Mouse (Mus musculus): ENCODE measurements at regions not wholly inside any gene's neighbourhood (a gene's known extent, or its start where the extent isn't known, plus 50 kb on each side); places are given as distances from the start of the nearest gene placed in this dataset.

DNA sequence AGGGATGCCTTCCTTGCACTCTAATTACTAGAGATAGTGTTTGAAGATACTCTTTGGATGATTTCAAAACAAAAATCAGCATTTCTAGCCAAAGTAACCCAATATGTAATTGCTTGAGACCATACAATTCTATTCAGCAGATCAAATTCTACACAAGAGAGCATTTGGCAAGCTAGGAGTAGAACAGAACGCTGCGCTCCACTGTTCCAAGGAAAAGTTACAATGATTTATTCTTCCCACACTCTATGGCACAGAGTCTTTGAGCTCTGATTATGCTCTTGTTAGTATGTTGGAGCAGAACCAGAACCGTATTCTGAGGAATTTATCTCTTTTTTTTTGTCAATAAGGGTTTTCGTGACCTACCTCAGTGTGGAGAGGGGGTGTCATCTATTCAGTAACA lies 130.2 kb upstream of the Itga1 start:
- DNase-seq (ENCODE audit: low read depth) = no peak

DNA sequence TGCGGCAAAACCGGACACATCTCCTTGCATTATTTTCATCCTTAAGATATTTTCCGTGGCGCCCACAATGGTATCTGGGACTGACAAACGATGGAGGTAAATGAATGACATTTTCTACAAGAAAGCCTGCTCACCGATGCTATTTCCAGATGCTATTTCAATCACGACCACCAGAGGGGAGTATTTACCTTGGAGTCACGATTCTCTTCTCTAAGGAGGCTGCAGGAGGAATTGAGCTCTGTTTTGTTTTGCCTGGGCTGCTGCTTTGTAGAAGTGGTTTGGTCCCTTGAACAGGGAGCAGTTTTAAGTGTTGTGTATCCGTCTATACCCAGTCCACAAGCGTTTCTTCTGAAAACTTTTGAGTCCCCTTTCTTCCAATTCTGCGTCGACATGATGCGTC lies 128.7 kb upstream of the Itga1 start:
- DNase-seq (ENCODE audit: low read depth) = peak; percentile 71

DNA sequence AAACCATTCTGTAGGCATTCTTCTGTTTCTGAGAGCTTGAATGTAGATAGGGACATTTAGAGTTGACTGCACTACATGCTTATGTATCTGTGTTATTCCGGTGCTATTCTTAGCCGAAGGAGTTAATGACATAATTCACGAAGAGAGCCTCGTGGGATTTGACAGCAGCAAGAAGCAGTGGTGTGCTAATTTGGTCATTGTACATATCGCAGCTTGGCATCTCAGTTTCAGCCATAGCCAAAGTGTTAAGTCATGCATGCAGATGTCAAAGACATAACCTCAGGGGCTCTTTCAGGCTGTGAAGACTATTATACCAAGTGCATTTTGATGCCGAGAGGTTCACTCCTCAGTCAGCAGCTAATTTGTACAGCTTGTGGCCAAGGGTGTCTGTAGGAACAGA lies 125.1 kb upstream of the Itga1 start:
- no peak for DNase-seq (ENCODE audit: low read depth)

DNA sequence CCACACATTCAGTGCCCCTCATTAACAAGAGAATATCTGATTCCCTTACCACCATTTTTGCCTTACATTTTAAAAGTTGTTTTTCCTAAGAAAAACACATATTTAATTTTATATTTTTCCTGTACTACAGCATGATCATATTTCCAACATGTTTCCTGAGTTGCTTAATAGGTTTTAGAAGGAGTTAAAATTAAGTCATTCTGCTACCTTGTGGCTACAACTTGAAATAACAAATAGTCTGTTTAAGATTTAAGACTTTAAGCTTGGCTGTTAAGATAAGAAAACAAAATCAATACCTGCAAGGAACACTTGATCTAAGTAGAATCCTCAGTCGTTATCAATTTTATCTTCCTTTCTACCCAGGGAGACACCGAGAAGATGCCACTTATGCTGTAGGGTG lies 117.9 kb upstream of the Itga1 start:
- DNase-seq (ENCODE audit: low read depth) = peak; percentile 13

DNA sequence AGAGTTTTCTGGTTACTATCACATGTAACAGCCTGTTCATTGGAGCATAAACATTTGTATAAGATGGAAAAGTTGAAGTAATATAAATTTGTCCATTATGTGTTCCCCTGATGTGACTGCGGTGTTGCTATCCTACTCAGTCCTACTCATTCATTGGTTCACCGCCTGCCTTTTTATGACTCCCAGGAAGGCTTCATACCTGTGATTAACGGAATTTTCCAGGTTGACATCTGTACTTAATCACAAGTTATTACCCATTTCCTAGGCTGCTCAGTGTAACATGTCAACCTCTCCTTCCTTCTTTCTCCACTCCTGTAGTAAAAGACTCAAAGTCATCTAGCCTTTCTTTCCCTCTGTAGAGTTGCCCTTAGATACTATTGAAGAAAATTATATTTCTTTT lies 109.5 kb upstream of the Itga1 start:
- DNase-seq (ENCODE audit: low read depth) = no peak

DNA sequence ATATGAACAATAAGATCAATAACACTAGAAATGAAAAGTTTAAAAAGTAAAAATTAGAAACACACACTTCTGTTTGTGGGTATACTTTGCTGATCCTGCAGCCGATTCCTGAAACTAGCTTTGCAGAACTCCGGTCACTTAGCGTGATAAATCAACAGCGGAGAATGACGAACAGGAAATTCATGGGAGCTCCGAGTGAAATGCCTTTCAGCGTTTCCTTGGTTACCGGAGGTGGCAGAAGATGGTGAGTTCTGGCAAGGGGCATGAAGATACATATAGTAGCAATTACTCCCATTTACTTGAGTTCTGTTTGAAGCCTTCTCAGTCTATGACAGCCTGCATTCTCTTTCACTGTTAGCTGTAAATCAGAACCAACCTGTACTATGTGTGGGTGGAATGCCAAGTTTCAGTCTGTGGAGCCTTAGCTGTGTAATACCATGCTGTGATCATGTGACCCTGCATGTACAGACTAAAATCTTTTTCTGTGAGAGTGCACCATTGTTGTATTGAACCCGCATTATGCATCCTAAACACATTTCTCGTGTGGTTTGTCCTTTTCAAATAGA lies 109.0 kb upstream of the Itga1 start:
- DNase-seq (ENCODE audit: low read depth) = no peak

DNA sequence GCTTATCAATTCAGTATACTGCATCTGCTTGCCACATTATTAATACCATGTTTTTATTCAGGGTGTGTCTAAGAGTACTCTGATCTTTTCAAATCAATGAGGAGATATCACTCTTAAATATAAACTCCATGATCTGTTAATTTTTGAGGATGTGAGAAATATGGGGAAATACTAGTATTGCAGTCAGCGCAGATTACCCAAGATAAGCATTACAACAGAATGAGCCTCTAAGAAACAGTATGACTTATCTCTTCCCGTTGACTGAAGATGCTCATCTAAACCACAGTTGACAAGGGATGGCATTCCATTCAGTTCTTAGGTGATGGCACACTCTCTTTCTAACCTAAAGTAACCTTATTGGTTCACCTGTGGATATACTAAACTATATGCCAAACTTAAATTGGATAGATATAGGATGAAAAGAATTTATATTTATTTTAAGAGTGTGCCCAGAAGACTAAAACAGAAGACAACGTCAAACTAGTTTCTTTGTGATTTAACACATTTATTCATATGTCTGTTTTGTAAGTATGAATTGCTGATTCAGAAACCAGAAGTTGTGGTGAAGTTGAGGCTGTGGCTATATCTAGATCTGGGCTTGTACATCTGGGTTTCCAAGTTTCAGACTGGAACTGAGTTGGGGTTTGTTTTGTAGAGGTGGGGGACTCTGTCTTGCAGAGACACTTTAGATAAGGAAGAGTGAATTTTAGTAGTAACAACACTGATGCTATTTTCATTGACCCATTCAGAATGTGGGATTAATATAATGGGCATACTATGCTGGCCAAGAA lies 107.8 kb upstream of the Itga1 start:
- DNase-seq (ENCODE audit: low read depth) = peak; percentile 61

DNA sequence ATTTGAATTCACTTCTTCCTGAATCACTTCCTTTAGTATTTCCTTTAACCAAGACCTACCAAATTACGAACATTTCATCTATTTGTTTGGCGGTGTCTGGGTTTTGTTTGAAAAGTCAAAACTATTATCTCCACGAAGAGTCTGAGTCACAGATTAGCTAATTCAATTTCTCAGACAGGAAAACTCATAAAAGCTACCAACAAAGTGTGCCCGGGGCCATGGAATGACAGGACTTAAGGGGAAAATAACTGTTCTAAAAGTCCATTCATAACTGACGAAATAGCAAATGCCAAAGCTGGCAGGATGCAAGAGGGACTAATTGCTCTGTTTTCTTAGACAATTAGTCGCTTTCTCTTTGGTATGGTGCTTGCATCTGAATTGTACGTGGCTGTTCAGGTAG lies 105.0 kb upstream of the Itga1 start:
- DNase-seq (ENCODE audit: low read depth) = no peak

DNA sequence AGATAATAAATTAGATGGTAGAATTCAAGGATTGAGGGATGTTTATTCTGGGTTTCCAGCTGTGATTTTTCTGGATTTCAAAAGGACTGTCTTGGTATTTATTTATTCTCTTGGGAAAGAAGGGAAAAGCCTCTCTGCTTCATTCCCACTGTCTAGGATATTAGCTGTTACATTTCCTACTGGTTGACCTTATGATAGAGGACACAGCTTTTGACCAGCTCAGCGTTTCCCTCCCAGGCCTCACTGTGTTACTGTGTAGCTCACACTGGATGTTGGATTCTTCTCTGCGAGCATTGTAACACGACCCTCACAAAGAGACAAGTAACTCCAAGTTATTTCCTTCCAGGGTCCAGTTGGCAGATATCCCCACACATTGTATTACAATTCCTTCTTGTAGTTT lies 97.4 kb upstream of the Itga1 start:
- no peak for DNase-seq (ENCODE audit: low read depth)

DNA sequence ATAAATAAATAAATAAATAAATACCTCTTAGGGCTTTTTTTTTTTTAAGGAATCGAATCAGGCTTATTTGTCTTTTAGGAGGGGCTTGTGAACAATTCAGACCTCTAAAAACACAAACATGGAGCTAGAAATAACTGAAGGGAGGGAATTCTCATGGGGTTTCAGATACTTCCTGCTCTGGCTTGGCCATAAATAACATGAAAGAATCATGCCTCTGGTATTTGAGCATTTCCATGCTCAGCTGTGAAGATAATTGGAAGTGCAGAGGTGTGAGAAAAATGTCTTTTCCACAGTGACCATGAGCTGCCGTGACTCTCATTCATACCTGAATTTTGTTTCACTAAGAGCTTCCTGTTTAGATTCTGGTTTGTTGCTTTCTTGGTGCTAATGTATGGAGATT lies 86.3 kb upstream of the Itga1 start:
- no peak for DNase-seq (ENCODE audit: low read depth)

DNA sequence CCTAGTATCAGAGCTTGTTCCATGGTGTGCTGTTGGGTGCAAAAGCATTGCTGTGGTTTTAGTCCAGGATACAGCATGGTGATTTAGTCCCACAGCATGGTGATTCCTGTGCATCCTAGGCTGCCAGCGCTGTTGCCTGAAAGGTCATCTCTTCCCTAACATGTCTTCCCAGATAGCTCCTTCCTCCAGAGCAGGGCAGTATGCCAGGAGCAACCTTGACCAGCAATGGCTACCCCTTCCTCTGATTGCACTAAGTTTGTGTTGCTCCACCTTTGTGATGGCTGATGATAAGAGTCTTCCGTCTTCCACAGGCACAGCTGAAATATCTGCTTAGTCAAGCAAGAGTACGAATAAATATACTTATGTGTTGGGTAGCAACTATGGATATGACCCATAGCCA lies 85.6 kb upstream of the Itga1 start:
- DNase-seq (ENCODE audit: low read depth) = no peak

DNA sequence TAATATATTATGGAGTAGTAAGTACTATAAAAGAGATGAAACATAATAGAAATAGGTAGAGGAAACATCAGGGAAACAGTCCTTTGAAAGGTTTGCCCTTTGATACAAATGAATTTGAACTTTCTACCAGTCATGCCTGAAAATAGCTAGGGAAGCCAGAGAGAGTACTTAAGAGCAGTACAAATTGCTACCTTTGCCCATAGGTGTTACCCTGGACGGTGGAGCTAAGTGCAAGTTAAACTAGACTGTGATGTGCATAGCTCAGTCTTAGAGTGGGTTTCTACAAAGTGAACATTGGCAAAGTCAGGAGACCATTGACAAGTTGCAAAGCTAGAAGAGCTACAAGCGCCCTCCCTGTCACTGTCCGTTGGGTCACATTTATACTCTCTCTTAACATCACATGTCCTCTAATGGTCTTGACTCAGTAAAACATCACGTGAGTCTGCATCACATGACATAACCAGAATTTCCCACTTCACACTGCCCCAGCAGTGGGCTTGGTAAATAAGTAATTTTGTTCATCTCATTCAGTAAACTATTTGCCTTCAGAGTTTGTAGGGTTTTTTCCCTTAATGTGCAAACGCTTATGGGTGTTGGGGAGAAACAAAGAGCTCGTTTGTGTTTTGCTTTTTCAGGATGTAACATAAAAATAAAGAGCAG lies 80.6 kb upstream of the Itga1 start:
- DNase-seq (ENCODE audit: low read depth) = no peak

DNA sequence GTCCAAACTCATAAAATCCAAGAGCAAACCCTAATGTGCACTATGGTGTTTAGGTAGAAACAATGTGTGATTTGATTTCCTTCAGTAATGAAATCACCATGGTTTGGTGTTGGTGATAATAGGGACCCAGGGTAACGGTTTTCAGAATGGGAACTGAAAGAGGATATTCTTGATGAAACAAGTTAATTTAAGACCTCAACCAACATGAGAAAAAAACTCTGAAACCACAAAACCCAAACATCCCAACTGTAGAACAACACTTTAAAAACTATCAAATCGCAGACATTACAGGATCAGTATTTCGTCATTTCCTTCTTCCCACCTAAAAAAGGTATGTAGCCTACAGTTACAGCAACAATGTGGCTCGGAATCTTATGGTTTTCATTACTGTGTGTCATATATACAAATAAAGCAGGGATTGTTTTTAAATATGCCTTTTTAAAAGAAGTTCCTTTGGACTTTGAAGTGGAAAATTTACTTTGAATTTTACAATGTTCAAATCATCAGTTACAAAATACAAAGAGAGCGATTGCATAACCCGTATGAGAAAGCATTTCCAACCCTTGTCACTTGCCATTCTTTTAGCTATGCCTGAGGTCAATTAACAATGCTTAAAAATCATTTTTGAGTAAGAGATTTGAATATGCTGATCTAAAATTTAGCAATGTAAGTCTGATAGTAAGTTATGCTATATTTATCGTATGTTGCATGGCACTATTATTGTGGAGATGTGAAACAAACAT lies 76.6 kb upstream of the Itga1 start:
- DNase-seq (ENCODE audit: low read depth) = peak; percentile 73

DNA sequence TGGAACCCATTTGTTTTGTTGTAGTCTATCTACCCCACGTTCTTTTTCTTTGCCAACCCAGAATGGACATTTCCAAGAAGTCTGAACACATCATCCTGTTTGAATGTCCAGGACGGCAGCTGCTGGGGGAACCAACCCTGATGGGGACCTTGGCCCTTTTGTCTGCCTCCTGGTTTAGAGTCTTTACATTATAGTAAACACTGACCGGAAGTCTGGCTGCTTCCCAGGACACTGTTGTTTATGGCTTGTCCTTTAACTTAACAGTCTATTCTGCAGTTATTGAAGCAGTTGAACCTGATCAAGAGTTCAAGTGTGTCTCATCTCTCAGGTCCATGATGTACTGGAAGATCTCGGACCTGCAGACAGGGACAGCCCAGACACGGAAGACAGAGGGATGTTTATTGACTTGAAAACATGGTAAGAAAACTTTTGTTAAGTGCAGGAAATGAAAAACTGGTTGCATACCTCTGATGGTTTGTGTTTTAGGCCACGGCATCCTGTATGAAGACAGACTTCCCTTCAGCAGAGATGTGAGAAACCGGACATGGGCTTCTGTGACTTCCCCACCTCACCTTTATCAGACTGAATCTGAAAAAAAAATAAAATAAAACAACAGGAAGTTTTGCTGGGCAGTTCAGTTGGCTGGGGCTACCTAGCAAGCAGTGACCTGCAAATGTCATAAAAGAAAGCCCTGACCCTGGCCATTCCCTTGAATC lies 69.7 kb upstream of the Itga1 start:
- no peak for DNase-seq (ENCODE audit: low read depth)

DNA sequence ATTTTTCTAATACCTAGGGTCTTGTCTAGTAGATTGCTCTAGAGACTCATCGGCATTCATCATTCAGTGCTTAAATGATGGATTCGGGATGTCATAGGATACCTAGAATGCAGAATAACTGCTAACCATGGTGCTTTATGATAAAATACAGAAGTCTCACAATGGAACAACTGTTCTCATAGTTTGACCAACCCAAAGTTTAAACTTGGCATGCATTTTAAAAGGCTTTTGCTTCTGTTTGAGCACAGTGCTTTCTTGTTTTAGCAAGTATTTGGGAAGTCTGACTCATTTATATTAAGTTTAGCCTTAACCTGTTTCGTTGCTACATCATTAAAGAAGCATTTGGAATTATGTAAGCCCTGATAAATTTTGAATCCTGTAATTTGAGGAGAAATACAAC lies 64.2 kb upstream of the Itga1 start:
- DNase-seq (ENCODE audit: low read depth) = no peak

DNA sequence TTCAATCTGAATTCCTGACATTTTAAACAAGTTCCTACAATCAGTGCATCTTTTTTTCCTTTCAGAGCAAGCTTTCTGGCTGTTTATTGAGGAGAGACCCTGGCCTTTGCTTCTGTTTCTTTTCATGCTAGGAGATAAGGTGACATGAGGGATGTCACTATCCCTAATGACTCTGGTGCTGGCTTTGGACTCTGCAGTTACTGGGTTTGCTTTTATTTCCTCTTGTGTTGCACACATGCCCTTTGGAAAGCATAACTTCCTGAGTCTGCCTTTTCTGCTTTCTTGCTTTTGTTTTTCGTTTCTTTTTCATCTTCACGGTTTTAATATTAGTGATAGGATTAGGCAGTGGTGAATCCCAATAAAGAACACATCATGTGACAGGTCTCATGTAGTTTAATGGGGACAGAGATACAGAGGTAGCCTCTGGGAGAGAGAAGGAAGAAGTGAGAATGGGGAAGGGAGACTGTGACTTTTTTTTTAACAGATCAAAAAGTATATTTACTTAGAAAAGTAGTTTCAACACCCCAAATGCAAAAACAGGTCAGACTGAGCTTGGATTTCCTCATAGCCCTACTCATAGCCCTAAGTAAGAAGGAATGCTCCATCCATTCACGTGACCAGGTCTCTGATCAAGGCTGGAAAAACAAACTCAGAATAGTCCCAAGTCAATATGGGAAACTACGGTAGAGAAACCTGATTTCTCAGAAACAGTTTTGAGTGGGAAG lies 61.1 kb upstream of the Itga1 start:
- DNase-seq (ENCODE audit: low read depth) = no peak

DNA sequence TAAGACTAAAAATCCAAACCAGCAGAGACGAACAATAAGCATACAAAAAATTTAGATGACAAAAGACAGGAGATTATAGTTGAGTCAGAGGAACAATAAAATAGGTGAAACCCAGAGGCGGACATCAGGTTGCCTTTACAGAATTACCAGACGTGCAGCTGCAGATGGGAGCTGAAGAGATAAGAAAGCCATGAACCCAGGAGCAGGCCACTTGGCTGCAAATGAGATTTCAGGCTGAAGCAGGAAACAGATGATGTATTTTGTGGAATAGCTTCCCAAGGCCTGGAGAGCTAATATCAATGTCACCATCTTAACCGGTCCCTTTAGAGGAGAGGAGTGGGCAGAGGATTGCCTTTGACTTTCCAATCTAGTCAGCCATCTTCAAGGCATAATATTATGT lies 57.6 kb upstream of the Itga1 start:
- DNase-seq (ENCODE audit: low read depth) = no peak
